Mouse (Mus musculus): ENCODE results near the gene Rnf10. TPM values are rescaled to one million over a fixed set of nuclear protein-coding genes. Genes with fewer than 3 reads are reported as not detected.
A peak's percentile ranks its signal among the peaks of the same experiment; 100 is the strongest.

Gene Rnf10
- total and polyA plus RNA-seq, 2 experiments from 2014 or later = 103 to 158 TPM

DNA sequence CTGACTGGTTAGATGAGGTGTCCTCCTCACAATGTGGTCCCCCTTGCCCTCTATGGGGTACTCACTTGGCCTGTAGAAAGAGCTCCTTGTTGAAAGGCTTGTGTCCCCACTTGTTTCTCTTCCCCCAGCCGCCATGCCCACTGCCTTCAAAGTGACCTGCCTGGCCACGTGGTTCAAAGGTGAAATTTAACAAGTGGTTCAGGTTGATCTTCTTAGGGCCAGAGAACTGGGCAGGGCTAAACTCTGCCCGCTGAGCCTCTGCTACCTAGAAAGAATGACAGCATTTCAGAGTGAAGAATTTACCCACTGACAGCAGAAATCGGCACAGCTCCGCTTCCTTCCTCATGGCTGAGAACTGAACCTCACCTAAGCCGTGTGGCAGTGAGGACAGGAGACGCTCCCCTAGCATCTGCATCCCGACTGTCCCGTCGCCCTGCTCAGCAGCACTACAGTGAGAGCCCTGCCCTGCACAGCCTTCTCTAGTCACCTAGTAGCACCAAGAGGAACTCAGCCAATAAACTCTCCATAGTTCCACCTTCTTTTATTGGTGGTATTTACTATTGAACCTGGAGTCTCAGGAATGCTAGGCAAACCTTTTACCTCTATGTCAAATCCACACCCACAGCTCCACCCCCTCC is 15.7 kb downstream of the Rnf10 start:
- WGBS = 91% methylated on average over 10 of the region's 10 CpGs
- Histone ChIP-seq H3K4me3 (ENCODE audit: low read depth, low read length) (no peak overlapping the region), H3K9ac (replicated peaks; ENCODE audit: low read length, poor library complexity, severe bottlenecking) (no peak overlapping the region), H3K9me3 (ENCODE audit: low read length) (no peaks in the 10 kb centered on the region), H3K4me1 (ENCODE audit: insufficient read depth, low read length) (no peaks in the 10 kb centered on the region), H3K27ac (ENCODE audit: low read depth, low read length) (no peak overlapping the region), H3K27me3 (ENCODE audit: insufficient read depth, low read length) (no peaks in the 10 kb centered on the region), H3K4me2 (ENCODE audit: low read depth, low read length, poor library complexity, severe bottlenecking) (no peak overlapping the region), H3K36me3 (ENCODE audit: insufficient read depth, low read length) (peaks cover 45% of the 10 kb centered on the region)
- ATAC-seq (ENCODE audit: low FRiP score) (no peak), DNase-seq (ENCODE audit: low spot score) (no peak)
- TF ChIP-seq CTCF (IDR thresholded peaks at IDR 0.05) = no peak

DNA sequence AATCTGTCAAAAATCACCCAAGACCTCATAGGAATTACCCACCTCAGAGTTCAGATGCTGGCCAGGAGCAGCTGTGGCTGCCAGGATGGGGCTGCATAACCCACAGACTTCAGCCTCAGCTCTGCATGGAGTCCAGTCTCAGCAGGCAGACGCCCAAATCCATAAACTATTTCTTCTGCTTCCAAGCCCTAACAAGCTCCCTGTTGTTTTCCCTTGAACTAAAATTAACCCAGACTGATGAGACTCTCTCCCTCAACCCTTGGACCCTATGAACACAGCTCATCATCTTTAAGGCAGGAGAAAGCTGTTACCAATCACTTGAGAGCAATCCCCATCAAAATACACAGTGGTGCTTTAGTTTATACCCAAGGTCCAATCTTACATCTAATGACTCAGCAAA is 17.2 kb downstream of the Rnf10 start:
- peaks cover 58% of the 10 kb centered on the region for H3K36me3 ChIP-seq (ENCODE audit: insufficient read depth, low read length)
- no peak for DNase-seq (ENCODE audit: low spot score)

DNA sequence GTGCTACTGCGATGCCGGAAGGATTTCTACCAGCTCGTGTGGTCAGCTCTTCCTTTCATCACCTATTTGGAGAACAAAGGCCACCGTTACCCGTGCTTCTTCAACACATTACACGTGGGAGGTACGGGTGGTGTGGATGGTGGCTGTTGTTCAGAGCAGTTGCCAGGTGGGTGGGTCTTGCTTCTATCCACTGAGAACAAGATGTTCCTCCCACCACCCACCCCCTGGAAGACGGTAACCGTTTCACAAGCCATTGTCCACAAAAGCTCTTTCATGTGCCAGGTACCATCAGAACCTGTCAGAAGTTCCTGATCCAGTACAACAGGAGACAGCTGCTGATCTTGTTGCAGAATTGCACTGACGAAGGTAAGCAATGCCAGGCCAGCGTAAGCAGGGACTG is 32.5 kb downstream of the Rnf10 start:
- H3K27ac ChIP-seq (ENCODE audit: low read depth, low read length) = no peak overlapping the region
- H3K27me3 ChIP-seq (ENCODE audit: insufficient read depth, low read length) = no peaks in the 10 kb centered on the region
- H3K9me3 ChIP-seq (ENCODE audit: low read length) = no peaks in the 10 kb centered on the region
- DNase-seq (ENCODE audit: low spot score) (no peak), ATAC-seq (ENCODE audit: low FRiP score) (no peak)
- WGBS = 86% methylated on average over 11 of the region's 11 CpGs
- no peak for TF ChIP-seq CTCF (IDR thresholded peaks at IDR 0.05)
- no peak overlapping the region for H3K4me2 ChIP-seq (ENCODE audit: low read depth, low read length, poor library complexity, severe bottlenecking)
- H3K4me1 ChIP-seq (ENCODE audit: insufficient read depth, low read length) = peaks cover 7% of the 10 kb centered on the region; the same call in 1 of the 2 replicates
- peaks cover 55% of the 10 kb centered on the region for H3K36me3 ChIP-seq (ENCODE audit: insufficient read depth, low read length)
- no peak overlapping the region for H3K4me3 ChIP-seq (ENCODE audit: low read depth, low read length)
- H3K9ac ChIP-seq (replicated peaks; ENCODE audit: low read length, poor library complexity, severe bottlenecking) = no peak overlapping the region

More for the DNA sequence above, 17.2 kb downstream of the Rnf10 start:
- Histone ChIP-seq H3K9ac (replicated peaks; ENCODE audit: low read length, poor library complexity, severe bottlenecking) (no peak overlapping the region), H3K27ac (ENCODE audit: low read depth, low read length) (no peak overlapping the region), H3K4me3 (ENCODE audit: low read depth, low read length) (no peak overlapping the region), H3K4me2 (ENCODE audit: low read depth, low read length, poor library complexity, severe bottlenecking) (no peak overlapping the region), H3K9me3 (ENCODE audit: low read length) (no peaks in the 10 kb centered on the region), H3K27me3 (ENCODE audit: insufficient read depth, low read length) (no peaks in the 10 kb centered on the region), H3K4me1 (ENCODE audit: insufficient read depth, low read length) (no peaks in the 10 kb centered on the region)
- TF ChIP-seq CTCF (IDR thresholded peaks at IDR 0.05) = no peak
- no peak for ATAC-seq (ENCODE audit: low FRiP score)
- WGBS = 82% methylated on average over 1 of the region's 1 CpGs

DNA sequence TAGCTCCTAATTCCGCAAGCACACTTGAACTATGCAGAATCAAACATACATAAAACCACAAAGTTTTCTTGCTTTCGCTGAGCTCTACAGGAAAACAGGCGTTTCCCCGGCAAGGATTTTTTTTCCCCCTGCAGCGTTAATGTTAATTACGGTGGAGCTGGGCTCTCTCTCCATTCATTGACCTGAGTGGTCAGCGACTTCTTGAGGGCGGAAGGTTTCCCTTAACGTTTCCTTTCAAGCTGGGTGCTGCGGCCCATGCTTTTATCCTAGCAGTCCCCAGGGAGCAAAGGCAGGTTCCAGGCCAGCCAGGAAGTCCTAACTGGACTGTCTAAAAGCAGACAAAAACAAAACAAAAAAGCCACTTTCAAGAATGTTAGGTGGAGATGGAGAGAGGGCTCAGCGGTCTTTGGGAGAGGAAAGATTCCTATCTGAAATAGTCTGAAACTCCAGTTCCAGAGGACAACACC is 33.9 kb downstream of the Rnf10 start:
- no peak overlapping the region for H3K27ac ChIP-seq (ENCODE audit: low read depth, low read length)
- ATAC-seq (ENCODE audit: low FRiP score) (no peak), DNase-seq (ENCODE audit: low spot score) (peak; percentile 24)
- no peaks in the 10 kb centered on the region for H3K9me3 ChIP-seq (ENCODE audit: low read length)
- TF ChIP-seq CTCF (IDR thresholded peaks at IDR 0.05) = no peak
- peaks cover 41% of the 10 kb centered on the region for H3K36me3 ChIP-seq (ENCODE audit: insufficient read depth, low read length)
- no peaks in the 10 kb centered on the region for H3K27me3 ChIP-seq (ENCODE audit: insufficient read depth, low read length)
- peaks cover 10% of the 10 kb centered on the region; the same call in 1 of the 2 replicates for H3K4me1 ChIP-seq (ENCODE audit: insufficient read depth, low read length)
- H3K4me2 ChIP-seq (ENCODE audit: low read depth, low read length, poor library complexity, severe bottlenecking) = peak overlapping the region; percentile 88
- H3K4me3 ChIP-seq (ENCODE audit: low read depth, low read length) = peak overlapping the region; percentile 88
- WGBS = 7% methylated on average over 11 of the region's 11 CpGs
- peak overlapping the region; percentile 79; the same call in 1 of the 2 replicates for H3K9ac ChIP-seq (replicated peaks; ENCODE audit: low read length, poor library complexity, severe bottlenecking)

DNA sequence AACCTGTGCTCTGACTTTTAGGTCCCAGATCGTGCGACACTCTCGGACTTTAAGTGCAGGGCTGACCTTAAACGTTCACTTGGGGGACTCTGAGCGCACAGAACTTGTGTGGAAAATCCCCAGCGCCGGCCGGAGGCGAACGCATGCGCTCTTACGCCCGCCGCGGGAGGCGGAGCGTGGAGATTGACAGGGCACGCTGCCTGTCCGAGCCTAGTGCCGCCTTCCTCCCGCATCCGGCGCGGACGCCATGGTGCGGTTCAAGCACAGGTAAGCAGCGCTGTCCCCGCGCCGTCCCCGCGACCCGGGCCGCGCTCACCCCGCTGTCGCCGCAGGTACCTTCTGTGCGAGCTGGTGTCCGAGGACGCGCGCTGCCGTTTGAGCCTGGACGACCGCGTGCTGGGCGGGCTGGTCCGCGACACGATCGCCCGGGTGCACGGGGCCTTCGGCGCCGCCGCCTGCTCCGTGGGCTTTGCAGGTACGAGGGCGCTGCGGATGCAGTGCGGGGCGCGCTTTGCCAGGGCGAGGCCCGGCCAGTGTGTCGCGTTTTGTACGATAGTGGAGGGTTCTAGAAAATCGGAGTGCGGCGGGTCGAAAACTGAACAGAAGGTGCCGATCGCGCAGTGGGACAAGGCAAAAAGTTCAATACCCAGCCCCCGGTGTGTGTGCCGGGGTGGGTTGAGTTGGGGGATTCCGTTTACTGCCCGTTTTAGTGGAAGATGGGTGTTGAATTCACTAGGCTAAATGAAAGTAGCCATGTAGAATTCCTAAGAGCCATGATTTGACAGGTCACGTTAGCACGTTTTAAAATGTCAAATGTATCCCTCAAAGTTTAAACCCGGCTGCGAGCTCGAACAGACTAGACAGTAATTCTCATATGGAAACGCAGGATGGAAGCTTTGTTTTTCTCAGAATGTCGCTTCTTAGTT is 34.6 kb downstream of the Rnf10 start:
- Histone ChIP-seq H3K4me2 (ENCODE audit: low read depth, low read length, poor library complexity, severe bottlenecking) (peak overlapping the region; percentile 88), H3K9ac (replicated peaks; ENCODE audit: low read length, poor library complexity, severe bottlenecking) (peak overlapping the region; percentile 79), H3K4me3 (ENCODE audit: low read depth, low read length) (peak overlapping the region; percentile 88), H3K9me3 (ENCODE audit: low read length) (no peaks in the 10 kb centered on the region), H3K27me3 (ENCODE audit: insufficient read depth, low read length) (no peaks in the 10 kb centered on the region), H3K4me1 (ENCODE audit: insufficient read depth, low read length) (peaks cover 10% of the 10 kb centered on the region; the same call in 1 of the 2 replicates), H3K36me3 (ENCODE audit: insufficient read depth, low read length) (peaks cover 34% of the 10 kb centered on the region), H3K27ac (ENCODE audit: low read depth, low read length) (peak overlapping the region; percentile 55; the same call in 1 of the 2 replicates)
- under 1% methylated on average over 87 of the region's 88 CpGs for WGBS
- ATAC-seq (ENCODE audit: low FRiP score) = peak; percentile 77
- peak; percentile 92 for DNase-seq (ENCODE audit: low spot score)
- TF ChIP-seq CTCF (IDR thresholded peaks at IDR 0.05) = no peak

All from midbrain, postnatal 0 days (tissue).